Mouse (Mus musculus): ENCODE measurements at regions not wholly inside any gene's neighbourhood (a gene's known extent, or its start where the extent isn't known, plus 50 kb on each side); places are given as distances from the start of the nearest gene placed in this dataset.

GRCm38 (mm10) chr3:130965275-130965674 is 145.0 kb upstream of the Lef1 start:
- Histone ChIP-seq H3K9me3 (ENCODE audit: control insufficient read depth, low read length) (no peaks in the 10 kb centered on the region), H3K4me3 (ENCODE audit: low read depth, low read length) (no peak overlapping the region), H3K36me3 (ENCODE audit: control insufficient read depth, insufficient read depth, low read length) (no peaks in the 10 kb centered on the region), H3K27me3 (replicated peaks; ENCODE audit: control insufficient read depth, insufficient read depth, low read length) (no peaks in the 10 kb centered on the region), H3K27ac (ENCODE audit: low read depth) (no peak overlapping the region), H3K4me2 (ENCODE audit: low read length) (no peak overlapping the region), H3K4me1 (replicated peaks; ENCODE audit: control insufficient read depth, insufficient read depth, low read length) (no peaks in the 10 kb centered on the region; the same call in 1 of the 2 replicates), H3K9ac (ENCODE audit: low read length) (no peak overlapping the region)
- DNase-seq (ENCODE audit: low spot score) (no peak), ATAC-seq (replicated peaks; ENCODE audit: low FRiP score, low TSS enrichment, low read depth) (no peak)
- 76% methylated on average over 3 of the region's 3 CpGs for WGBS

- ATAC-seq (replicated peaks; ENCODE audit: low FRiP score, low TSS enrichment, low read depth) (no peak), DNase-seq (ENCODE audit: low spot score) (no peak)
- 86% methylated on average over 6 of the region's 6 CpGs for WGBS
Observed at GRCm38 (mm10) chr3:130964088-130964487, 146.2 kb upstream of the Lef1 start.

GRCm38 (mm10) chr3:130963625-130964024 is 146.6 kb upstream of the Lef1 start:
- H3K4me3 ChIP-seq (ENCODE audit: low read depth, low read length): no peak overlapping the region
- no peaks in the 10 kb centered on the region; the same call in 1 of the 2 replicates for H3K4me1 ChIP-seq (replicated peaks; ENCODE audit: control insufficient read depth, insufficient read depth, low read length)
- H3K4me2 ChIP-seq (ENCODE audit: low read length): no peak overlapping the region
- ATAC-seq (replicated peaks; ENCODE audit: low FRiP score, low TSS enrichment, low read depth): no peak
- H3K9ac ChIP-seq (ENCODE audit: low read length): no peak overlapping the region
- no peak overlapping the region for H3K27ac ChIP-seq (ENCODE audit: low read depth)
- no peaks in the 10 kb centered on the region for H3K9me3 ChIP-seq (ENCODE audit: control insufficient read depth, low read length)
- 39% methylated on average over 11 of the region's 11 CpGs for WGBS
- no peaks in the 10 kb centered on the region for H3K27me3 ChIP-seq (replicated peaks; ENCODE audit: control insufficient read depth, insufficient read depth, low read length)
- DNase-seq (ENCODE audit: low spot score): no peak
- H3K36me3 ChIP-seq (ENCODE audit: control insufficient read depth, insufficient read depth, low read length): no peaks in the 10 kb centered on the region

More at GRCm38 (mm10) chr3:130964088-130964487, 146.2 kb upstream of the Lef1 start:
- no peaks in the 10 kb centered on the region for H3K27me3 ChIP-seq (replicated peaks; ENCODE audit: control insufficient read depth, insufficient read depth, low read length)
- H3K4me1 ChIP-seq (replicated peaks; ENCODE audit: control insufficient read depth, insufficient read depth, low read length): no peaks in the 10 kb centered on the region; the same call in 1 of the 2 replicates
- H3K4me2 ChIP-seq (ENCODE audit: low read length): no peak overlapping the region
- no peak overlapping the region for H3K27ac ChIP-seq (ENCODE audit: low read depth)
- H3K9me3 ChIP-seq (ENCODE audit: control insufficient read depth, low read length): no peaks in the 10 kb centered on the region
- no peaks in the 10 kb centered on the region for H3K36me3 ChIP-seq (ENCODE audit: control insufficient read depth, insufficient read depth, low read length)
- no peak overlapping the region for H3K9ac ChIP-seq (ENCODE audit: low read length)
- H3K4me3 ChIP-seq (ENCODE audit: low read depth, low read length): no peak overlapping the region

- Histone ChIP-seq H3K9ac (ENCODE audit: low read length) (no peak overlapping the region), H3K4me1 (replicated peaks; ENCODE audit: control insufficient read depth, insufficient read depth, low read length) (no peaks in the 10 kb centered on the region; the same call in 1 of the 2 replicates), H3K4me3 (ENCODE audit: low read depth, low read length) (no peak overlapping the region), H3K27me3 (replicated peaks; ENCODE audit: control insufficient read depth, insufficient read depth, low read length) (no peaks in the 10 kb centered on the region), H3K9me3 (ENCODE audit: control insufficient read depth, low read length) (no peaks in the 10 kb centered on the region), H3K27ac (ENCODE audit: low read depth) (no peak overlapping the region), H3K36me3 (ENCODE audit: control insufficient read depth, insufficient read depth, low read length) (no peaks in the 10 kb centered on the region), H3K4me2 (ENCODE audit: low read length) (no peak overlapping the region)
- DNase-seq (ENCODE audit: low spot score) (no peak), ATAC-seq (replicated peaks; ENCODE audit: low FRiP score, low TSS enrichment, low read depth) (no peak)
- 73% methylated on average over 12 of the region's 12 CpGs for WGBS
Observed at GRCm38 (mm10) chr3:130962701-130963472, 147.4 kb upstream of the Lef1 start.

GRCm38 (mm10) chr3:130962151-130962633 is 148.1 kb upstream of the Lef1 start:
- ATAC-seq (replicated peaks; ENCODE audit: low FRiP score, low TSS enrichment, low read depth) (no peak), DNase-seq (ENCODE audit: low spot score) (no peak)
- no peak overlapping the region for H3K27ac ChIP-seq (ENCODE audit: low read depth)
- no peaks in the 10 kb centered on the region; the same call in 1 of the 2 replicates for H3K4me1 ChIP-seq (replicated peaks; ENCODE audit: control insufficient read depth, insufficient read depth, low read length)
- no peak overlapping the region for H3K4me3 ChIP-seq (ENCODE audit: low read depth, low read length)
- no peak overlapping the region for H3K9ac ChIP-seq (ENCODE audit: low read length)
- no peaks in the 10 kb centered on the region for H3K9me3 ChIP-seq (ENCODE audit: control insufficient read depth, low read length)
- no peaks in the 10 kb centered on the region for H3K36me3 ChIP-seq (ENCODE audit: control insufficient read depth, insufficient read depth, low read length)
- 34% methylated on average over 14 of the region's 14 CpGs for WGBS
- no peak overlapping the region for H3K4me2 ChIP-seq (ENCODE audit: low read length)
- H3K27me3 ChIP-seq (replicated peaks; ENCODE audit: control insufficient read depth, insufficient read depth, low read length): no peaks in the 10 kb centered on the region

GRCm38 (mm10) chr3:130961704-130962103 is 148.6 kb upstream of the Lef1 start:
- Histone ChIP-seq H3K27me3 (replicated peaks; ENCODE audit: control insufficient read depth, insufficient read depth, low read length) (no peaks in the 10 kb centered on the region), H3K36me3 (ENCODE audit: control insufficient read depth, insufficient read depth, low read length) (no peaks in the 10 kb centered on the region), H3K4me1 (replicated peaks; ENCODE audit: control insufficient read depth, insufficient read depth, low read length) (no peaks in the 10 kb centered on the region; the same call in 1 of the 2 replicates), H3K27ac (ENCODE audit: low read depth) (no peak overlapping the region), H3K9ac (ENCODE audit: low read length) (no peak overlapping the region), H3K9me3 (ENCODE audit: control insufficient read depth, low read length) (no peaks in the 10 kb centered on the region), H3K4me2 (ENCODE audit: low read length) (no peak overlapping the region), H3K4me3 (ENCODE audit: low read depth, low read length) (no peak overlapping the region)
- WGBS: 67% methylated on average over 6 of the region's 6 CpGs
- DNase-seq (ENCODE audit: low spot score): no peak
- ATAC-seq (replicated peaks; ENCODE audit: low FRiP score, low TSS enrichment, low read depth): no peak

GRCm38 (mm10) chr3:130955958-130956357 is 154.3 kb upstream of the Lef1 start:
- no peaks in the 10 kb centered on the region for H3K4me1 ChIP-seq (replicated peaks; ENCODE audit: control insufficient read depth, insufficient read depth, low read length)
- no peaks in the 10 kb centered on the region for H3K36me3 ChIP-seq (ENCODE audit: control insufficient read depth, insufficient read depth, low read length)
- no peak for ATAC-seq (replicated peaks; ENCODE audit: low FRiP score, low TSS enrichment, low read depth)
- H3K4me3 ChIP-seq (ENCODE audit: low read depth, low read length): no peak overlapping the region
- no peaks in the 10 kb centered on the region for H3K27me3 ChIP-seq (replicated peaks; ENCODE audit: control insufficient read depth, insufficient read depth, low read length)
- no peak overlapping the region for H3K4me2 ChIP-seq (ENCODE audit: low read length)
- DNase-seq (ENCODE audit: low spot score): no peak
- H3K9me3 ChIP-seq (ENCODE audit: control insufficient read depth, low read length): no peaks in the 10 kb centered on the region
- H3K9ac ChIP-seq (ENCODE audit: low read length): no peak overlapping the region
- WGBS: 79% methylated on average over 4 of the region's 4 CpGs
- H3K27ac ChIP-seq (ENCODE audit: low read depth): no peak overlapping the region

GRCm38 (mm10) chr3:130951381-130951780 is 158.9 kb upstream of the Lef1 start:
- ATAC-seq (replicated peaks; ENCODE audit: low FRiP score, low TSS enrichment, low read depth) (no peak), DNase-seq (ENCODE audit: low spot score) (no peak)
- H3K4me3 ChIP-seq (ENCODE audit: low read depth, low read length): no peak overlapping the region
- H3K4me2 ChIP-seq (ENCODE audit: low read length): no peak overlapping the region
- no peak overlapping the region for H3K9ac ChIP-seq (ENCODE audit: low read length)
- no peaks in the 10 kb centered on the region for H3K4me1 ChIP-seq (replicated peaks; ENCODE audit: control insufficient read depth, insufficient read depth, low read length)
- WGBS: 66% methylated on average over 2 of the region's 2 CpGs
- no peak overlapping the region for H3K27ac ChIP-seq (ENCODE audit: low read depth)
- no peaks in the 10 kb centered on the region for H3K9me3 ChIP-seq (ENCODE audit: control insufficient read depth, low read length)
- H3K27me3 ChIP-seq (replicated peaks; ENCODE audit: control insufficient read depth, insufficient read depth, low read length): no peaks in the 10 kb centered on the region
- H3K36me3 ChIP-seq (ENCODE audit: control insufficient read depth, insufficient read depth, low read length): no peaks in the 10 kb centered on the region

GRCm38 (mm10) chr3:130950872-130951271 is 159.4 kb upstream of the Lef1 start:
- WGBS: 46% methylated on average over 6 of the region's 6 CpGs
- H3K36me3 ChIP-seq (ENCODE audit: control insufficient read depth, insufficient read depth, low read length): no peaks in the 10 kb centered on the region
- no peaks in the 10 kb centered on the region for H3K27me3 ChIP-seq (replicated peaks; ENCODE audit: control insufficient read depth, insufficient read depth, low read length)
- H3K4me1 ChIP-seq (replicated peaks; ENCODE audit: control insufficient read depth, insufficient read depth, low read length): 0 out of 2 replicates have a peak, but pooled peaks cover 1% of the 10 kb centered on the region
- no peaks in the 10 kb centered on the region for H3K9me3 ChIP-seq (ENCODE audit: control insufficient read depth, low read length)
- H3K27ac ChIP-seq (ENCODE audit: low read depth): no peak overlapping the region
- no peak overlapping the region for H3K4me3 ChIP-seq (ENCODE audit: low read depth, low read length)
- DNase-seq (ENCODE audit: low spot score): no peak
- H3K9ac ChIP-seq (ENCODE audit: low read length): no peak overlapping the region
- ATAC-seq (replicated peaks; ENCODE audit: low FRiP score, low TSS enrichment, low read depth): no peak
- H3K4me2 ChIP-seq (ENCODE audit: low read length): no peak overlapping the region
